In the genomic region with DNA sequence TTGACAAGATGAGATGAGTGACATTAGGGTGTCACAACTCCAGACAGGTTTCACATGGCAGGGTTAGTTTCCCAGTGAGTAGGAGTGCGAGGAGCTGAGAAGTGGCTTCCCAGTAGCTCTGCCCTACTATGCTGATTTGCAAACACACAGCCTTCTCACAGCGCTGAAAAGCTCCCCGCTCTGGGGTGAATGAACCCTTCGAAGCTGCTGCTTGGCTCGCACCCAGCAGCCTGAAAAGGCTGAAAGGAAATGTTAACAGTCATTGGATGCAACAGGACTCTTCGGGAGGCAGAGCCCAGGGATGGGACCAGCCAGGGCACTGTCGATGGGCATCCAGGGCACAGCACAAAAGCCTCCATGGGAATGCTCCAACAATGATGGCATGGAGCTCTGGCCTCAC, we compare ENCODE assay signal across 9 mouse cellular contexts. TPM values are rescaled to one million over a fixed set of nuclear protein-coding genes. Genes with fewer than 3 reads are reported as not detected.
DNase-seq lines count a peak whose midpoint lies in the region; ATAC-seq lines count a peak whose summit lies in the region.
"Had no signal": no experiment of that assay in that cellular context is flagged by ENCODE, and none has a peak within 500 bp of the region (broad histone marks: within the 10 kb centered on the region; RNA-seq: fewer than 3 reads in every experiment).

No protein-coding gene starts in this region.

- H3K36me3 ChIP-seq in hindbrain, embryonic 10.5 days = no peaks in the 10 kb centered on the region
- H3K36me3 ChIP-seq in hindbrain, embryonic 11.5 days (ENCODE audit: control insufficient read depth, insufficient read depth, low read length) = no peaks in the 10 kb centered on the region
- H3K36me3 ChIP-seq in hindbrain, embryonic 13.5 days = no peaks in the 10 kb centered on the region
- no peaks in the 10 kb centered on the region for H3K36me3 ChIP-seq in midbrain, embryonic 15.5 days (replicated peaks)
- no peaks in the 10 kb centered on the region for H3K36me3 ChIP-seq in kidney, embryonic 16.5 days (ENCODE audit: insufficient read depth, low read length)
- H3K36me3 ChIP-seq: liver, embryonic 13.5 days had no signal

- H3K27ac ChIP-seq in hindbrain, embryonic 10.5 days = peak overlapping the region; percentile 24; the same call in 1 of the 2 replicates
- no peak overlapping the region for H3K27ac ChIP-seq in hindbrain, embryonic 11.5 days (ENCODE audit: low read depth, low read length)
- H3K27ac ChIP-seq in hindbrain, embryonic 13.5 days = 0 out of 2 replicates have a peak overlapping the region, but pooled peaks have one; percentile 52
- H3K27ac ChIP-seq in midbrain, embryonic 15.5 days = peak overlapping the region; percentile 3; the same call in 1 of the 2 replicates
- no peak overlapping the region for H3K27ac ChIP-seq in kidney, embryonic 16.5 days (ENCODE audit: low read length)
- H3K27ac ChIP-seq: liver, embryonic 13.5 days had no signal

- no peak for ATAC-seq in hindbrain, embryonic 11.5 days (ENCODE audit: low FRiP score)
- 0 out of 2 replicates have a peak, but pooled peaks have one; percentile 31 for ATAC-seq in hindbrain, embryonic 13.5 days (ENCODE audit: low FRiP score)
- peak; percentile 45; the same call in 1 of the 2 replicates for ATAC-seq in midbrain, embryonic 15.5 days (replicated peaks)
- ATAC-seq in kidney, embryonic 16.5 days (ENCODE audit: low FRiP score, low TSS enrichment) = no peak

- no peak overlapping the region for H3K4me3 ChIP-seq in hindbrain, embryonic 10.5 days
- H3K4me3 ChIP-seq in hindbrain, embryonic 11.5 days (ENCODE audit: low read depth, low read length) = no peak overlapping the region
- no peak overlapping the region for H3K4me3 ChIP-seq in hindbrain, embryonic 13.5 days
- H3K4me3 ChIP-seq in midbrain, embryonic 15.5 days = no peak overlapping the region
- no peak overlapping the region for H3K4me3 ChIP-seq in kidney, embryonic 16.5 days (ENCODE audit: low read length)
- H3K4me3 ChIP-seq: liver, embryonic 13.5 days had no signal

- 36% methylated on average over 7 of the region's 7 CpGs for WGBS in hindbrain, embryonic 10.5 days
- WGBS in hindbrain, embryonic 11.5 days = 39% methylated on average over 7 of the region's 7 CpGs
- WGBS in hindbrain, embryonic 13.5 days = 28% methylated on average over 7 of the region's 7 CpGs
- WGBS in midbrain, embryonic 15.5 days = 41% methylated on average over 7 of the region's 7 CpGs
- WGBS in kidney, embryonic 16.5 days = 55% methylated on average over 7 of the region's 7 CpGs

- no peaks in the 10 kb centered on the region for H3K9me3 ChIP-seq in hindbrain, embryonic 10.5 days
- no peaks in the 10 kb centered on the region for H3K9me3 ChIP-seq in hindbrain, embryonic 11.5 days (ENCODE audit: control insufficient read depth, low read length)
- no peaks in the 10 kb centered on the region for H3K9me3 ChIP-seq in hindbrain, embryonic 13.5 days
- H3K9me3 ChIP-seq in midbrain, embryonic 15.5 days = no peaks in the 10 kb centered on the region
- no peaks in the 10 kb centered on the region for H3K9me3 ChIP-seq in kidney, embryonic 16.5 days (ENCODE audit: low read length)
- H3K9me3 ChIP-seq: liver, embryonic 13.5 days had no signal

- peaks cover 59% of the 10 kb centered on the region for H3K4me1 ChIP-seq in hindbrain, embryonic 10.5 days (replicated peaks)
- H3K4me1 ChIP-seq in hindbrain, embryonic 11.5 days (replicated peaks; ENCODE audit: control insufficient read depth, insufficient read depth, low read length) = peaks cover 13% of the 10 kb centered on the region; the same call in 1 of the 2 replicates
- peaks cover 61% of the 10 kb centered on the region for H3K4me1 ChIP-seq in hindbrain, embryonic 13.5 days (replicated peaks)
- peaks cover 36% of the 10 kb centered on the region for H3K4me1 ChIP-seq in midbrain, embryonic 15.5 days
- peaks cover 44% of the 10 kb centered on the region for H3K4me1 ChIP-seq in kidney, embryonic 16.5 days (ENCODE audit: insufficient read depth, low read length)
- H3K4me1 ChIP-seq: liver, embryonic 13.5 days had no signal

- H3K4me2 ChIP-seq in hindbrain, embryonic 11.5 days (replicated peaks; ENCODE audit: low read depth, low read length) = no peak overlapping the region
- no peak overlapping the region for H3K4me2 ChIP-seq in hindbrain, embryonic 13.5 days
- H3K4me2 ChIP-seq in midbrain, embryonic 15.5 days = no peak overlapping the region
- no peak overlapping the region for H3K4me2 ChIP-seq in kidney, embryonic 16.5 days (replicated peaks; ENCODE audit: low read depth, low read length)
- H3K4me2 ChIP-seq: liver, embryonic 13.5 days had no signal

- no peaks in the 10 kb centered on the region for H3K27me3 ChIP-seq in hindbrain, embryonic 10.5 days (ENCODE audit: insufficient read depth, poor library complexity, severe bottlenecking)
- no peaks in the 10 kb centered on the region for H3K27me3 ChIP-seq in hindbrain, embryonic 11.5 days (ENCODE audit: control insufficient read depth, insufficient read depth, low read length)
- H3K27me3 ChIP-seq in hindbrain, embryonic 13.5 days = no peaks in the 10 kb centered on the region
- no peaks in the 10 kb centered on the region for H3K27me3 ChIP-seq in midbrain, embryonic 15.5 days (replicated peaks)
- no peaks in the 10 kb centered on the region for H3K27me3 ChIP-seq in kidney, embryonic 16.5 days (ENCODE audit: insufficient read depth, low read length)
- H3K27me3 ChIP-seq: liver, embryonic 13.5 days had no signal

- no peak overlapping the region for H3K9ac ChIP-seq in hindbrain, embryonic 11.5 days (ENCODE audit: low read depth, low read length)
- no peak overlapping the region for H3K9ac ChIP-seq in hindbrain, embryonic 13.5 days
- H3K9ac ChIP-seq in midbrain, embryonic 15.5 days = no peak overlapping the region
- no peak overlapping the region for H3K9ac ChIP-seq in kidney, embryonic 16.5 days (replicated peaks; ENCODE audit: low read length)
- H3K9ac ChIP-seq: liver, embryonic 13.5 days had no signal

- DNase-seq in hindbrain, embryonic 10.5 days (ENCODE audit: low spot score) = no peak
- DNase-seq in hindbrain, embryonic 11.5 days (ENCODE audit: low spot score) = no peak
- peak; percentile 19 to 35 for DNase-seq in cerebellum, postnatal 25 days
- no peak for DNase-seq in embryo, embryonic 10.5 days (ENCODE audit: low spot score)
- DNase-seq in lung, postnatal 10 days = no peak
- DNase-seq: liver, embryonic 13.5 days had no signal

RNA-seq across cellular contexts. Expression of a gene that starts 37.8 kb away (rescaled TPM):
- polyA plus RNA-seq in hindbrain, embryonic 10.5 days (2016; fragmentation: Nextera tagmentation; extraction: Ambion mirVana) = 167 and 168 TPM in 2 replicates
- 179 and 180 TPM in 2 replicates for polyA plus RNA-seq in hindbrain, embryonic 11.5 days (2014; fragmentation: Nextera tagmentation; extraction: Ambion mirVana)
- 140 and 146 TPM in 2 replicates for polyA plus RNA-seq in hindbrain, embryonic 13.5 days (2015; fragmentation: Nextera tagmentation; extraction: Ambion mirVana)
- 125 and 128 TPM in 2 replicates for polyA plus RNA-seq in midbrain, embryonic 15.5 days (2015; fragmentation: Nextera tagmentation; extraction: Ambion mirVana)
- polyA plus RNA-seq in kidney, embryonic 16.5 days (2015; fragmentation: Nextera tagmentation; extraction: Ambion mirVana) = 131 and 132 TPM in 2 replicates

Comparison
In these comparisons a context has a peak if more than half of its experiments do, and no peak if none do; other contexts are left out.
1. H3K27ac ChIP-seq: peak in hindbrain, embryonic 10.5 days (single experiment), hindbrain, embryonic 13.5 days (single experiment) and midbrain, embryonic 15.5 days (single experiment); none in hindbrain, embryonic 11.5 days (single experiment) and kidney, embryonic 16.5 days (single experiment).
2. ATAC-seq: peak in hindbrain, embryonic 13.5 days (single experiment) and midbrain, embryonic 15.5 days (single experiment); none in hindbrain, embryonic 11.5 days (single experiment) and kidney, embryonic 16.5 days (single experiment).
3. DNase-seq: peak in cerebellum, postnatal 25 days (2 of 2); none in hindbrain, embryonic 10.5 days (single experiment), hindbrain, embryonic 11.5 days (single experiment), embryo, embryonic 10.5 days (single experiment) and lung, postnatal 10 days (single experiment).